Comparison of ENCODE assay signal across 8 mouse cellular contexts in genomic region chr1:130550242-130551167, GRCm38 (mm10).
DNase-seq lines count a peak whose midpoint lies in the region; ATAC-seq and TF ChIP-seq lines count a peak whose summit lies in the region.

No protein-coding gene starts in this region.

- H3K27ac ChIP-seq in bone marrow, adult 2 months (ENCODE audit: control insufficient read depth, insufficient read depth, low read depth, low read length, poor library complexity), result peak overlapping the region; percentile 58; the same call in 1 of the 2 replicates
- peak overlapping the region; percentile 41 for H3K27ac ChIP-seq in lung, embryonic 15.5 days
- H3K27ac ChIP-seq in thymus, adult 2 months (ENCODE audit: control insufficient read depth, insufficient read depth, low read length), result no peak overlapping the region

- no peak overlapping the region for H3K9ac ChIP-seq in lung, embryonic 15.5 days

- TF ChIP-seq CTCF in bone marrow, adult 2 months (IDR thresholded peaks at IDR 0.05; ENCODE audit: control insufficient read depth, insufficient read depth, low read length), result no peak
- TF ChIP-seq CTCF in thymus, adult 2 months (IDR thresholded peaks at IDR 0.05; ENCODE audit: borderline replicate concordance, control insufficient read depth, extremely low read depth, insufficient read depth, low read length, poor library complexity), result no peak

- H3K36me3 ChIP-seq in lung, embryonic 15.5 days, result no peaks in the 10 kb centered on the region
- H3K36me3 ChIP-seq in thymus, adult 2 months (ENCODE audit: control insufficient read depth, insufficient read depth, low read length), result no peaks in the 10 kb centered on the region

- no peaks in the 10 kb centered on the region for H3K9me3 ChIP-seq in lung, embryonic 15.5 days

- no peaks in the 10 kb centered on the region for H3K27me3 ChIP-seq in lung, embryonic 15.5 days
- H3K27me3 ChIP-seq in thymus, adult 2 months (ENCODE audit: control insufficient read depth, insufficient read depth, low read length), result no peaks in the 10 kb centered on the region

- H3K4me2 ChIP-seq in lung, embryonic 15.5 days, result 0 out of 2 replicates have a peak overlapping the region, but pooled peaks have one; percentile 5

- TF ChIP-seq POLR2A in bone marrow, adult 2 months (IDR thresholded peaks at IDR 0.05; ENCODE audit: borderline replicate concordance, control insufficient read depth, low read depth, low read length), result no peak
- no peak for TF ChIP-seq POLR2A in thymus, adult 2 months (IDR thresholded peaks at IDR 0.05; ENCODE audit: control insufficient read depth, extremely low read depth, insufficient read depth, low read length, poor library complexity)

- H3K4me3 ChIP-seq in bone marrow, adult 2 months (replicated peaks; ENCODE audit: control insufficient read depth, low read depth, low read length), result no peak overlapping the region
- H3K4me3 ChIP-seq in lung, embryonic 15.5 days, result no peak overlapping the region
- H3K4me3 ChIP-seq in thymus, adult 2 months (ENCODE audit: control insufficient read depth, insufficient read depth, low read length), result no peak overlapping the region

- peak; percentile 66 for DNase-seq in thymus, adult 2 months
- no peak for DNase-seq in ovary, postnatal 14 days (ENCODE audit: low spot score)
- DNase-seq in right cerebral cortex, postnatal 25 days, result no peak
- no peak for DNase-seq in neural tube, embryonic 10.5 days (ENCODE audit: extremely low spot score, low spot score)

- 26% methylated on average over 19 of the region's 19 CpGs for WGBS in bone marrow, adult 2 months
- WGBS in lung, embryonic 15.5 days, result 53% methylated on average over 19 of the region's 19 CpGs
- WGBS in thymus, adult 2 months, result 28% methylated on average over 19 of the region's 19 CpGs

- H3K4me1 ChIP-seq in bone marrow, adult 2 months (ENCODE audit: control insufficient read depth, insufficient read depth, low read length), result peaks cover 3% of the 10 kb centered on the region; the same call in 1 of the 2 replicates
- H3K4me1 ChIP-seq in lung, embryonic 15.5 days, result no peaks in the 10 kb centered on the region
- peaks cover 16% of the 10 kb centered on the region for H3K4me1 ChIP-seq in thymus, adult 2 months (replicated peaks; ENCODE audit: control insufficient read depth, insufficient read depth, low read length)

- peak; percentile 80 for ATAC-seq in CD4-positive, CD25-positive, alpha-beta regulatory T cell, adult 4 months
- ATAC-seq in hematopoietic stem cell, adult 5-6 weeks (replicated peaks in 1 of 2; ENCODE audit: insufficient read depth in 1 of 2, low FRiP score in 2 of 2, low TSS enrichment in 1 of 2, low read depth in 1 of 2, poor library complexity in 2 of 2, severe bottlenecking in 2 of 2), result peak; percentile 79 to 80
- ATAC-seq in lung, embryonic 15.5 days (ENCODE audit: borderline replicate concordance, extremely low read depth, low FRiP score, low TSS enrichment), result 0 out of 2 replicates have a peak, but pooled peaks have one; percentile 31
